Mouse (Mus musculus) G1E (cell line): ENCODE results near the gene Map7.

ENCODE experiments used
- CTCF ChIP-seq: IDR thresholded peaks from 2 replicates; pipeline ENCODE4 v1.5.1; 2012; ENCODE audit warnings: low read depth, low read length, inconsistent platforms, mixed read lengths
- GATA1 ChIP-seq: IDR thresholded peaks from 2 replicates; pipeline ENCODE4 v1.6.1; 2012; ENCODE audit warnings: borderline replicate concordance, low read length, inconsistent platforms, mixed read lengths
- POLR2AphosphoS5 ChIP-seq: IDR thresholded peaks from 2 replicates; pipeline ENCODE4 v1.6.1; 2012; ENCODE audit warnings: low read depth, low read length, inconsistent platforms; ENCODE audit not compliant: insufficient replicate concordance
- TAL1 ChIP-seq: conservative IDR thresholded peaks from 2 replicates; pipeline ENCODE4 v1.6.1; 2012; ENCODE audit warnings: low read depth, low read length, inconsistent platforms, mixed read lengths

- TF ChIP-seq CTCF (no peak), POLR2AphosphoS5 (no peak), GATA1 (no peak), TAL1 (peak; percentile 77)
Observed at GRCm38 (mm10) chr10:20135350-20136058, 12.8 kb upstream of the Map7 start.
